Mouse (Mus musculus) adrenal gland, adult 2 months (tissue): Measurements from ENCODE around the gene Ina. TPM values are rescaled to one million over a fixed set of nuclear protein-coding genes. Genes with fewer than 3 reads are reported as not detected.
"Not testable (repeated sequence)": the region's sequence is repeated elsewhere in the genome, so short reads cannot be mapped to it uniquely, and the experiment has no call there.

Experiments used
- DNase-seq: peaks from one replicate; pipeline ENCODE4 v3.0.0; 2021
- polyA plus RNA-seq: library from polyadenylated mRNA; depleted of rRNA; stranded (reverse); fragments of >200 nt; gene quantifications from 2 replicates; pipeline ENCODE4 v1.2.3, GENCODE M21; 2012
- total RNA-seq, 2 experiments: library from RNA; stranded (reverse); gene quantifications; 2 replicates each; pipeline ENCODE4 v1.2.3; 2021

The Ina gene
- total and polyA plus RNA-seq, 3 experiments: 4.4 to 7.7 (median 5.5) TPM

DNA sequence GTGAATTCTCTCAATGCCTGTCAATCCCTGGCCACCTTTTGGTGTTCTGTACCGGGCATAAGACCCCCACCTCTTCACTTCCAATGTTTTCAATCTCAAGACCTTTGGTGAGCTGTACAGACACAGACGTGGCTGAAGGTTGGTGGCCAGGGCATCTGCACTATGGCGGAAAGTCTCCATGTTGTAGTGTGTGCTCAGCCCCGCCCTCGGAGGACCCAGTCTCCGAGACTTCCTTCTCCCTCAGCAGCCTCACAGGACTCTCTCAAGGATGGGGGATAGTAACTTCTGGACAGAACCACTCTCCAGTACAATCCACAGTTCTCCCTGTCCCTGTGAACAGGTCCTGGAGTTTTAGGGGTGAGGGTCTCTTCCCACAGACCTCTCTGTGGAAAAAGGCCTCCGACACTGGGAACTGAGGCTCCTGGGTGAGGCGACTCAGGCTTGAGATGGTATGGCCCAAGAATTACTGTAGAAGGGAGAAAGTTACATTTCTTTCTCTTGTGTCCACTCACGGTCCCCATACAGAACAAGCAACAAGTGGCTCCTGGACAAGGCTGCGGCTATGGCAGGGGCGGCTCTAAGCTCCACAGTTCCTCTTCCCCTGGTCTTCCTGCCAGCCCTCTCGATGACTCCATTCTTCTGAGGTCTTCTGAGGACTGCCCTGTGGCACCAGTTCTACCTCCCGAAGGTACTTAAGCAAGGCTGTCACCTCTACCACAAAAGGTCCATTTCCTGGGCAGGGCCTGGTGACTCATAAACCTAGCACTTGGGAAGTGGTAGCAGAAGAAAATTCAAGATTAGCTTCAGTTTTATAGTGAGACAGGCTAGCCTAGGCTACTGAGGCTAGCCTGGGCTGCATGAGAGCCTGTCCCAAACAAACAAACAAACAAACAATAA is 29.5 kb upstream of the Ina start:
- no peak for DNase-seq

DNA sequence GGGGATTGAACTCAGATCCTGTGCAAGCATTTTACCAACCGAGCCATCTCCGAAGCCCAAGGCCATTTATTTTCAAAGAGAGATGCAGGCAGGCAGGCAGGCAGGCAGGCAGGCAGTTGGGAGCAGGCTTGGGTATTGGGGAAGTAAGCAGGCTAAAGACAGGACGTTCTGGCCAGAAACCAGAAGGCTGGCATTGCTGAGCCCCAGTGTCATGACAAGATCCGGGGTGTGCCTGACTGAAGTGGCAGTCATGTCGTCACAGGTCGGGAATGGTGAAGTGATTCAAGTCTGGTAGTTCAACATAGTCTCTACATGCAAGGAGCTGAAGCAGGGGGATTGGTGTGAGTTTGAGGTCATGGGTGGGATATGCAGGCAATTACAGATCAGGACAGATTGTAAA is 26.9 kb upstream of the Ina start:
- no peak for DNase-seq

DNA sequence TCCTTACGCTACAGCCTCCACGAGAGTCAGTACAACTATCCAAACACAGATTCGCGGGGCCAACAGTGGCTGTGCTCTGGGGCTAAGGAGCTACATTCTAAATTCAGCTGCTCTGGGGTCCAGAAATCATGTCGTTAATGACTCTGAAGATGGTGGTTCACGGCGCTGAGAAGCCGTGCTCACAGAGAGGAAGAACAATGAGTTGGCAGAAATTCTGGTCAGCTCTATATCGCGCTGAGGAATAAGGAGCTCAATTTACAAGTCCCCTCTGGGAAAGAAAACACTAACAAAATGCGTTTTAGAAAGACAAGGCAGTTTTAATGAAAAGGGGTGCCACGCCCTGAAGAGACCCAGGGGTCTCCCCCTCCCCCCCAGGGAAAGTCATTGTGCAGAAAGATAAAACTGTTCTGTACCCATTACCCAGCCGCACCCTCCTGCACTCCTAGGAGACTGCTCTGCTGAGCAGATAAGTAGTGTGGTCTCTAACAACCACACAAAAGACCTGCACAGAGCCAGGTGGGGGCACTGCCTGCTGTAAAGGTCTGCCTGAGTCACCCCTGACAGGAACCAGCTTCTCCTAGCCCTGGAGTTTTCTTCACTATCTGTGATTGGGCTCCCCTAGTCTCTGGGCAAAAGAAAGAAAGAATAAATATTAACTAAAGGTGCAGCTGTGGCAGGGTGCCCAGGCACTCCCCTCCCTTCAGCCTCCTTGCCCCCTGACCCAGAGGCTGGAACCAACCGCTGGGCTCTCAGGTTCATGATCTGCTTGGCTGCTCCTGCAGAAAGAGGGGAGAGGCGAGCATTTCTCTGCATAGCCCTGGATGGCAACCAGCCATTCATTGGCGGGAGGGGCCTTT is 26.0 kb upstream of the Ina start:
- DNase-seq: no peak

DNA sequence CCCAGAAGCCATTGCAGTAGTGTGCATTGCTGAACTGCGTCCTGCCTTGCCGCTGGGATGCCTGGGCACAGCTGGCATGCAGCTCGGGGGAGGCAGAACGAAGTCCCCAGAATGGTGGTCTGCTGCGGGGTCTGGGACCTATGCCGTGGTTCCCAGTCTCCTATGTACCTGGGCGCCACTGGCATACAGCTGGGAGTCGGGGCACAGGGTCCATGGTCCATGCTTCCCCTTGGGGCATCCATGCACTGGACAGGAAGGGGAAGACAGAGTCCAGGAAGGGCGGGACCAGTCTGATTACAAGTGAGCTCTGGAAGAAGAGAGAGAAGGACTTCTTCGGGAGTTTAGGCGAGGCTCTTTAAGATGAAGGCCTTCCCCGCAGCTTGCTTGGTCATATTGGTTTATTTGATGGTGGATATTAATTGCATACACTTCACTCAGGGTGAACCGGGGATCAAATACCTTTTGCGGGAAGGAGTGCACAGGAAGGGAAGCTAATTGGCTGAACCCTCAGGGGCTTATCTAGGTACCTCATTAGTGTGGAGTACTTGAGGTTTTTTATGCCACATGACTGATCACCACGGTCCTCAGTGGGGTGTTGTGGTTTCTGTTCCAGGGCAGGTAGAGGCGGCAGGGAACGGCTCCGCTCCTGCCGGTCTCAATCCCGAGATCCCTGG is 24.9 kb upstream of the Ina start:
- DNase-seq: no peak

DNA sequence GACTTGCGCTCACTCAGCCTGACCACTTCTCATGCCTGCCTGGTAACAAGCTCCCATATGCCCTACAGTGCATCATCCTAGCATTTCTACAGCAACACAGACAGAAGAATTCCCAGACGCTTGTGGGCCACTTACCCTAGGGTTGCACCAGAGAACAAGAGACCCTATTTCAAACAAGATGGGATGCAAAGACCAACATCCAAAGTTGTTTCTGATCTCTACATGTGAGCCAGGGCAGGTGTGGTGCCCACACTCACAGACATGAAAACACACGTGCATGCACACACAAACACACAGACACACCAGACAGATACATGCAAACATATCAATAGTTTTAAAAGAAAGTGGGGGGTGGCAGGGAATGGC is 24.4 kb upstream of the Ina start:
- no peak for DNase-seq

DNA sequence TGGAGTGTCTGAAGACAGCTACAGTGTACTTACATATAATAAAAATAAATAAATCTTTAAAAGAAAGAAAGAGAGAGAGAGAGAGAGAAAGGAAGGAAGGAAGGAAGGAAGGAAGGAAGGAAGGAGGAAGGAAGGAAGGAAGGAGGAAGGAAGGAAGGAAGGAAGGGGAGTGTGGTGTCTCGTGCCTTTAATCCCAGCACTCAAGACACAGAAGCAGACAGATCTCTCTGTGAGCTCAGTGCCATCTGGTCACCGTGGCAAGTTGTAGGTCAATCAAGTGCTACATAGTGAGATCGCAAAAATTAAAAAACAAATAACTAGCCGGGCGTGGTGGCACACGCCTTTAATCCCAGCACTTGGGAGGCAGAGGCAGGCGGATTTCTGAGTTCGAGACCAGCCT is 23.9 kb upstream of the Ina start:
- DNase-seq: not testable (repeated sequence)

DNA sequence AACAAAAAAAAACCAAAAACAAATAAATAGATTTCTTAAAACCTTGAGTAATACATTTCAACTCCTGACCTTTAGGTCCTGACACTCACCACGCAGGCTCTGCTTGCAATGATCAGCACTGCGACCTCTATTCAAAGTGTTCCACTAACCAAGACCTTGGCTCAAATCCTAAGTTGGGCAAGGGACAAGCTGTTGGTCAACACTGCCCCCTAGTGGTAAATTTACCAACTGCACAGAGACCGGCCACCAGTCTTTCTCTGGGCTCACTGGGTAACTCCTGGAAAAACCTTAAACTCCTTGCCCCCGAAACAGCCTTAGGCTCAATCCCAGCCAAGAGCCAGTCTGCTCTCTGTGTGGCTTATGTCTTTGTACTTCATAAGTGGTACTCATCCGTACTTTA is 23.4 kb upstream of the Ina start:
- peak; percentile 87 for DNase-seq

DNA sequence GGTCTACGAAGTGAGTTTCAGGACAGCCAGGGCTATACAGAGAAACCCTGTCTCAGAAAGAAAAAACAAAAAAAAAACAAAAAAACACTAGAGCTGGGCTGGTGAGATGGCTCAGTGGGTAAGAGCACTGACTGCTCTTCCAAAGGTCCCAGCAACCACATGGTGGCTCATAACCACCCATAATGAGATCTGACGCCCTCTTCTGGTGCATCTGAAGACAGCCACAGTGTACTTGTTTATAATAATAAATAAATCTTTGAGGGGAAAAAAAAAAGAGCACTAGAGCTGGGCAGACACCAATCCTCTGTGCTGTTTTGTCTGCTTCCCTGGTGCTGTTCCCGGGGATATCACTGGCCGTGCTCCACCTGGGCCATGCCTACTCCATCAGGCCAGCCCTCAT is 22.2 kb upstream of the Ina start:
- not testable (repeated sequence) for DNase-seq

DNA sequence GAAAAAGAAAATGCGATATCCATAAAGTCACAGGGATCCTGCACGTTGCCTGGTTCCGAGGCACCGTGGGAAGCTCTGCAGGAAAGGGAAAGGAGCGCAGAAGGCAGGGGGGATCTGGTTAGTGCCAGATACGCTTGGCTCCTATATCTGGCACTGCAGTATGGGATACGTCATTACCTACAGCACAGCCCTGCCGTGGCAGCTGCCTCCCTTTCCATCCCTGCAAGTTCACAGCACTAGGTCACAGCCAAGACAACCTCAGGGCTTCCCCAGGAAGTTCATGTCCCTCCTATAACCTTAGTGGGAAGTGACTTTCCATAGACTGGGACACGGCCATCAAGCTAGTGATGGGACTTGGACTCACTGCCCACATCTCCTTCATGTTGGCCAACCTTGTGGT is 18.4 kb upstream of the Ina start:
- DNase-seq: no peak

DNA sequence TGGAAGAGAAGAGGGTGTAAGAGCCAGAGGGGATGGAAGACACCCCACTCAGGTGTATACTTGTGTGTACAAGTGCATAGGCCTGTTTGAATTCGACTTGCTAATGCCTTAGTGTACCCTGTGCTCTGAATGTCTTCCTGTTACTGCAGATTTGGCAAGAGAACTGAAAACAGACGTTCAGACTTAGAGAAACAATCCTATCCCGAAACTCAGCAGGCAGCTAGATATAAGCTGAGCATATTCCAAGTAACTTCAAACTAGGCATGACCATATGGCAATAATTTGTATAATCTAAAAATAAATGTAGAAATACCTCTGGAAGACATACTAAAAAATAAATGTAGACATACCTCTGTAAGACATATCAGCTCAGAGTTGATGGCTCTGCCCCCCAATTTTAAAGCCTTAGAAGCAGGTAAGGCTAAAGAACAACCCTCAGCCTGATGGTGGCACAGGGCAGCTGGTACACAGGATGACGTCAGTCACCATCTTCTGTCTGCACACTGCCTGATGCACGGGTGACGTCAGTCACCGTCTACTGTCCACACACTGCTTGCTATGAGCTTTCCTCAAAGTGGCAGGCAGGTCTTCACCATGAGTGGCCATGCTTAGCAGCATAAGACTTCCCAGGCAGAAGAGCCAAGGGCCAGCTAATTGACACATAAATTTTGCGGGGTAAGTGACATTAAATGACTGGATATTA is 16.2 kb upstream of the Ina start:
- no peak for DNase-seq

DNA sequence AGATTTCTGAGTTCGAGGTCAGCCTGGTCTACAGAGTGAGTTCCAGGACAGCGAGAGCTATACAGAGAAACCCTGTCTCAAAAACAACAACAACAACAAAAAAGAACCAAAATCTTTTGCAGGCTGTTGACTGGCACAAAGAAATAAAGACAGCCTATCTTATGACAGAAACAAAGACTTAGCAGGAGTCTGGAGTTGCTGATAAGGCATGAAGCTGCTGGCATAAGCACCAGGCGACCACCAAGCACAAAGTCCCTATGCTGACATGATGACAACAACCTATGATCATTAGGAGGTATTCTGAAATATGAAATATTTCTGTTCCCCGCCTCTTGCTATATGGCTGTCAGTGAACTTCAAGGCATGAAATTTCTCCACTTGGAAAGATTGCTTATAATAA is 15.5 kb upstream of the Ina start:
- DNase-seq: no peak

DNA sequence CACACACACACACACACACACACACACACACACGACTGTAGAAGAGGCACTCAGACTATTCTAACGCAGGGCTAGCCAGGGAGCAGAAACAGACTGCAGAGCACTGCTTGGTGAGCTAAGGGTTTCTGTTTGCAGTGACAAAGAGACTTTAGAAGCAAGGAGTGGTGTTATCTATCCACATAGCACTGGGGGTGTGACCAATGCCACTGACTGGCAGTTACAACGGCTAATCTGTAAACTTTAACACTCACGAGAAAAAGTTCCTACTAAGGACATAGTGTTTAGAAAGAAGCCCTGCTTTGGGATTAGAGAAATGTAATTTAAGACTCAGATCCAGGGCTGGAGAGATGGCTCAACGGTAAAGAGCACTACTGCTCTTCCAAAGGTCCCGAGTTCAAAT is 14.7 kb upstream of the Ina start:
- no peak for DNase-seq

DNA sequence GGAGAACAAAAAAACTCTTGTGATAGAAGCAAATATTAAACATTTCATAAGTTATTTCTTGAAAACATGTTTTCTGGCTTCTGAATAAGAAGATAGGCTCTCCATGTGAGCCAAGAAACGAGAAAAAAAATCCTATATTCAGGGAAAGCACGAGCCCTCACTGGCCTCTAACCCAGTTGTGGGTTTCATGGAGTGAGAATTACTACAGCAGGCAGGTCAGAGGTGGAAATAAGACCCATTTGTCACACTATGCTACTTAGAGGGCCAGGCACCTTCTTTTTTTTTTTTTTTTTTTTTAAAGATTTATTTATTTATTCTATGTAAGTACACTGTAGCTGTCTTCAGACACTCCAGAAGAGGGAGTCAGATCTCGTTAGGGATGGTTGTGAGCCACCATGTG is 14.1 kb upstream of the Ina start:
- not testable (repeated sequence) for DNase-seq

DNA sequence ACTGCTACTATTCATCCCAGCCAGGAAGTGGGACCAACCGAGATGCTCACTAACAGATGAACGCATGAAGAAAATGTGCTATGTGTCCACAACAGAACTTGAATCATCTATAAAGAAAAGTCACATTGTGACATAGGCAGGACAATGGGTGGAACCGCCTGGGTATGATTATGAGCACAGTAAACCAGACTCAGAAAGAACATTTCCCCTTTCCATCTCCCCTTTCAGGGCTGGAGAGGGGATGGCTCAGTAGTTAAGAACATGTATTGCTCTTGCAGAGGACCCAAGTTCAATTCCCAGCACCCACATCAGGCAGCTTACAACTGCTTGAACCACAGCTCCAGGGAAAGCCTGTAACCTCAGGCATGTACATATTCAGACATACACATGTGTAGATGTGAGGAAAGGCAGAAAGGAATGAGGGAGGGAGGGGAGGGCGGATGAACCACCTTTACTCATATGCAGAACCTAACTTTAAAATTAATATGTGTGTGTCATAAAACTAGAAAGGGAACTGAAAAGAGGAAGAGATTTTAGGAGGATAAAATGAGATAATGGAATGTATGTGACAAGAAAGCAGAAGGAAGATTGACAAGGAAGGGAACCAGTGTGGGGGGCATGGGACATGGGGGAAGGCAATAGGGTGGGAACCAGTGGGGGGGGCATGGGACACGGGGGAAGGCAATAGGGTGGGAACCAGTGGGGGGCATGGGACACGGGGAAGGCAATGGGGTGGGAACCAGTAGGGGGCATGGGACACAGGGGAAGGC is 10.6 kb upstream of the Ina start:
- no peak for DNase-seq

DNA sequence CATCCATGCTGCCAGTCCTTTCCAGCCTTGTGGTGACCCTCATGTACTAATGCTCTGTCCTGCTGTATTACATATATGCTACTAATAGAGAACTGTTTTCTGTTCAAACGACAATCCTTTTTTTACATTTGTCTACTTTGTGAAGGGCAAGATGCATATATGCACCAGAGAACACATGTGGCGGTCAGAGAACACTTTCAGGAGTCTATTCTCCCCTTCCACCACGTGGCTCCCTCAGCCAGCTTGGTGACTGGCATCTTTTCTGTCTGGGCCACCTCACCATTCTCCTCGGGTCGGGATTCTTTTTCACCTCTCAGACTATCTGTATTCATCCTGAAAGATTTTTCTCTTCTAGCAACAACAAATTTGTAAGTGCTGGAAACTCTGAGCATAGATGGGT is 8.6 kb upstream of the Ina start:
- DNase-seq: no peak

DNA sequence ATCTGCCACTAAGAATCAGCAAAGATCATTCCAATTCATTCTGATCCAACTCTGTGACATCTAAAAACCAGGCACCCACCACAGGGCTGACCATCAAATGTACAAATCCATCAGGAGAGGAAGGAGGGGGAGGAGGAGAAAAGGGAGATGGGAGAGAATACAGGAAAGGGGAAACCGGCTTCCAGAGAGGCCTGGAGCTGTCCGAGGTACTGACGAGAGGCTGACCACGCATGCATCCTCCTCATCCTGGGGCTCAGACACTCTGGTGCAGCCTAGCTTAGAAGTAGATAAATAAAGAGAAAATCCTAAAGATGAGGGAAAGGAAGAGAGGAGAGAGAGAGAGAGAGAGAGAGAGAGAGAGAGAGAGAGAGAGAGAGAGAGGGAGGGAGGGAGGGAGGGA is 8.2 kb upstream of the Ina start:
- DNase-seq: peak; percentile 51

DNA sequence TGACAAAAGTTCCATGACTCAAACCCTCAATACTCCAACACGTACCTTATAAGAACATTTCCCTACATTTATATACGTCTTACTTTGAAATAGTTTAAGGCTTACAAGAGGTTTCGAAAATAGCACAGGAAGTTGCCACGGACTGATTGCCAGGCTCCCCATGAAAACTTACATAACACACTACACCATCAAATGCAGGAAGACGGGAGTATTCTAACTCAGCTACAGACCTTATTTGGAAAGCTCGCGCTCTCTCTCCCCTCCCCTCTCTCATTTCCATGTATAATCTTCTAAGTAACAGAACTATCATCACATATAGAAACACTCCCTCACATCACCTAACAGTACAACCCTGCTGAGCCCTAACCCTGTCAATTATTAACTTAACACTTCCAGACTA is 5.1 kb upstream of the Ina start:
- DNase-seq: no peak

DNA sequence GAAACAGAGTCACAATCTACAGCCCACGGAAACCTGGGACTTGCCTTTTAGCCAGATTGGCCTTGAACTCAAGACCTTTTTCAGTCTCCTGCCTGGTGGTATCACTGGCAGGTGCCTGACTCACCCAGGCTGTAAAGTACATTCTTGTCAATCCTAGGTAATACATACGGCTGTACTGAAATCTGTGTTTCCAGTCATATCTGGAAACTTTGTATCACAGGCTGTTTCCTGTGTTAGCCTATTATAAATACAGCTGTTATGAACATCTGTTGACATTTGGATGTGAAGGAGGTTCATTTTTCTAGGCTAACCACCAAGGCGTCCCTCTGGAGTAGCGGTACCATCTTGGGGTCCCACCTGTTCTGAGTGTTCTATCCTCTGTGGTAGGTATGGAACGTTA is 4.6 kb upstream of the Ina start:
- no peak for DNase-seq

DNA sequence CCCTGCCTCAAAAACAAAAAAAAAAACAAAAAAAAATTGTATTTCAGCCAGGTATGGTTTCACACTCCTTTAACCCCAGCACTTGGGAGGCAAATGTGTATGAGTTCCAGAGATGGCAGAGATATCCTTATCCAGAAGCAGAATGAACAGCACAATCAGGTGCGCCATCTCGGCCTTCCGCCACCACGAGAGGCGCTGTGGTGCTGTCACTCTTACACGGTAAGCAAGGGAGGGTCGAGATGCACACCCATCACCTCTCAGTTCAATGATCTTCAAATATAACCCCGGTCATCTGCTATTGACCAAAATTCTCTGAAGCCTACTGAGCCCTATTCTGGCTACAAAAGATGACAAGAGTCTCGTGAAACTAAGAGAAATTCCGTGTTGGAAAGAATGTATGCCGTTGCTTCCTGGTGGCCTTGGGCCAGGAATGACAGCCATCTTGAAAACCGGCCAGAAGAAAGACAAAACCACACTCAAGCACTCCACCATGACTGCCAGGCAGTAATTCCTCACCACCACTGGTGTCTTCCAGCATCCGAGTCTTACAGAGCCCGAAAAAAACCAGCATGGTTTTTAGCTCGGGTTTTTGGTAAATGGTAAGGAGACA is 1.9 kb upstream of the Ina start:
- DNase-seq: no peak

DNA sequence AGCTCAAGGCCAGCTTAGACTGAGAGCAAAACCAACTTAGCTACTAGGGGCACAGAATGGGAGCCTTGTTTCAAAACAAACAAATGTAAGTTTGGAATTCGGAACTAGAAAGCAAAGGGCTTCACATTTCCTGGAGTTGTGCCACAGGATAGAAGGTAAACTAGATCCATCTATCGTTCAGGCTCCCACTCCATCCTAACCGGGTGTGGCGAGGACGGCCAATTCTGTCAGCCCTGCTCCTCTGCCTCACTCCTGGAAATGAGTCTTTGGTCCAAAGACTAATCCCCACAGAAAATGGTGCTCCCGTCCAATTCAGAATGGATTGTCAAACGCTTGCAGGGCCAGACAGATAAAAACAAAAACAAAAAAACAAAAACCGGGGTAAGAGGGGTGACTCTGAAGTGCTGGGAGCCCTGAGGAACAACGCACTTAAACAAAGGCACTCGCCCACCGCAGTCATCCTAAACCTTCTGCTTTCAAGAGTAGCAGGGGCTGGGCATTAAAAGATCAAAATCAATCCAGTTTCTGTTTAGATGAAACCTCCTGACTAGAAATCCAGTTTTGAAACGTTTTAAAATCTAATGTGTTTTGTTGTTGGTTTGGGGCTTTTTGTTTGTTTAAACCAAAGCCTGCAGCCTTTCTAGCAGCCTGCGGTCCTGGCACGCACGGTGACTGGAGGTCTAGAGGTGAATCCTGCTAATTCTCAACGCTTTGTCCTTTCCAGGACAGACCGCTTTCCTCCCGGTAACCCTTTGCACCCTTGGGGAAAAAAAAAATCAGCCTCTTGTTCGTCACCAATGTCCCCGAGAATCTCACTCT is 949 bp upstream of the Ina start:
- DNase-seq: no peak
